Comparison of ENCODE assay signal across 8 mouse cellular contexts in genomic region chr2:35132662-35133055, GRCm38 (mm10). TPM values are rescaled to one million over a fixed set of nuclear protein-coding genes. Genes with fewer than 3 reads are reported as not detected.
DNase-seq lines count a peak whose midpoint lies in the region; ATAC-seq lines count a peak whose summit lies in the region.

No protein-coding gene starts in this region.

- peak overlapping the region; percentile 50 for H3K4me3 ChIP-seq in lung, embryonic 16.5 days (ENCODE audit: low read length)
- H3K4me3 ChIP-seq in embryonic facial prominence, embryonic 14.5 days (ENCODE audit: low read depth, low read length) = peak overlapping the region; percentile 48
- peak overlapping the region; percentile 52 for H3K4me3 ChIP-seq in limb, embryonic 15.5 days
- peak overlapping the region; percentile 39 for H3K4me3 ChIP-seq in stomach, embryonic 14.5 days (ENCODE audit: low read depth, low read length)

- no peaks in the 10 kb centered on the region for H3K27me3 ChIP-seq in lung, embryonic 16.5 days (ENCODE audit: control insufficient read depth, insufficient read depth, low read depth, low read length)
- no peaks in the 10 kb centered on the region for H3K27me3 ChIP-seq in embryonic facial prominence, embryonic 14.5 days (replicated peaks; ENCODE audit: control insufficient read depth, insufficient read depth, low read length)
- H3K27me3 ChIP-seq in limb, embryonic 15.5 days = no peaks in the 10 kb centered on the region
- H3K27me3 ChIP-seq in stomach, embryonic 14.5 days (ENCODE audit: control insufficient read depth, insufficient read depth, low read length) = no peaks in the 10 kb centered on the region

- DNase-seq in lung, postnatal 36 days = no peak
- DNase-seq in embryonic facial prominence, embryonic 14.5 days (ENCODE audit: low spot score) = peak; percentile 14
- DNase-seq in cerebellum, postnatal 36 days = no peak
- no peak for DNase-seq in thymus, postnatal 25 days
- DNase-seq in kidney, adult 9 months = no peak

- peak overlapping the region; percentile 74 for H3K4me2 ChIP-seq in lung, embryonic 16.5 days (ENCODE audit: low read depth, low read length)
- H3K4me2 ChIP-seq in embryonic facial prominence, embryonic 14.5 days (ENCODE audit: low read depth, low read length) = peak overlapping the region; percentile 75
- H3K4me2 ChIP-seq in limb, embryonic 15.5 days = peak overlapping the region; percentile 62
- peak overlapping the region; percentile 58 for H3K4me2 ChIP-seq in stomach, embryonic 14.5 days (replicated peaks; ENCODE audit: low read depth, low read length)

- H3K9ac ChIP-seq in lung, embryonic 16.5 days (ENCODE audit: low read length) = peak overlapping the region; percentile 54
- peak overlapping the region; percentile 52 for H3K9ac ChIP-seq in embryonic facial prominence, embryonic 14.5 days (ENCODE audit: low read depth, low read length)
- H3K9ac ChIP-seq in limb, embryonic 15.5 days = no peak overlapping the region; the same call in 1 of the 2 replicates
- peak overlapping the region; percentile 39 for H3K9ac ChIP-seq in stomach, embryonic 14.5 days (replicated peaks; ENCODE audit: low read depth, low read length)

- peak overlapping the region; percentile 79 for H3K27ac ChIP-seq in lung, embryonic 16.5 days (ENCODE audit: low read length)
- peak overlapping the region; percentile 86 for H3K27ac ChIP-seq in embryonic facial prominence, embryonic 14.5 days (replicated peaks; ENCODE audit: low read depth, low read length)
- peak overlapping the region; percentile 88 for H3K27ac ChIP-seq in limb, embryonic 15.5 days
- peak overlapping the region; percentile 81 for H3K27ac ChIP-seq in stomach, embryonic 14.5 days (ENCODE audit: low read length)

- peaks cover 12% of the 10 kb centered on the region for H3K36me3 ChIP-seq in lung, embryonic 16.5 days (ENCODE audit: control insufficient read depth, insufficient read depth, low read length)
- H3K36me3 ChIP-seq in embryonic facial prominence, embryonic 14.5 days (ENCODE audit: control insufficient read depth, insufficient read depth, low read length) = peaks cover 27% of the 10 kb centered on the region
- peaks cover 39% of the 10 kb centered on the region for H3K36me3 ChIP-seq in limb, embryonic 15.5 days
- H3K36me3 ChIP-seq in stomach, embryonic 14.5 days (ENCODE audit: control insufficient read depth, insufficient read depth, low read length) = peaks cover 11% of the 10 kb centered on the region

- H3K9me3 ChIP-seq in lung, embryonic 16.5 days (ENCODE audit: control insufficient read depth, low read length) = no peaks in the 10 kb centered on the region
- no peaks in the 10 kb centered on the region for H3K9me3 ChIP-seq in embryonic facial prominence, embryonic 14.5 days (ENCODE audit: control insufficient read depth, low read length)
- H3K9me3 ChIP-seq in limb, embryonic 15.5 days = no peaks in the 10 kb centered on the region
- no peaks in the 10 kb centered on the region for H3K9me3 ChIP-seq in stomach, embryonic 14.5 days (ENCODE audit: control insufficient read depth, low read depth, low read length)

- 3% methylated on average over 5 of the region's 5 CpGs for WGBS in lung, embryonic 16.5 days
- 6% methylated on average over 5 of the region's 5 CpGs for WGBS in embryonic facial prominence, embryonic 14.5 days
- 4% methylated on average over 5 of the region's 5 CpGs for WGBS in limb, embryonic 15.5 days
- WGBS in stomach, embryonic 14.5 days = 5% methylated on average over 5 of the region's 5 CpGs

- ATAC-seq in lung, embryonic 16.5 days (ENCODE audit: low read depth) = no peak
- ATAC-seq in embryonic facial prominence, embryonic 14.5 days (ENCODE audit: low read depth) = no peak
- no peak for ATAC-seq in limb, embryonic 15.5 days (ENCODE audit: insufficient number of reproducible peaks, low FRiP score, low TSS enrichment, low read depth)
- no peak for ATAC-seq in stomach, embryonic 14.5 days (ENCODE audit: insufficient number of reproducible peaks, insufficient read depth, low FRiP score, low read depth)

- H3K4me1 ChIP-seq in lung, embryonic 16.5 days (replicated peaks; ENCODE audit: control insufficient read depth, insufficient read depth, low read length) = peaks cover 10% of the 10 kb centered on the region
- H3K4me1 ChIP-seq in embryonic facial prominence, embryonic 14.5 days (ENCODE audit: control insufficient read depth, insufficient read depth, low read length) = peaks cover 2% of the 10 kb centered on the region; the same call in 1 of the 2 replicates
- peaks cover 7% of the 10 kb centered on the region for H3K4me1 ChIP-seq in limb, embryonic 15.5 days
- H3K4me1 ChIP-seq in stomach, embryonic 14.5 days (ENCODE audit: control insufficient read depth, insufficient read depth, low read length) = no peaks in the 10 kb centered on the region

RNA-seq across cellular contexts. Expression of gene Cntrl, which starts 23.4 kb away (rescaled TPM):
- 23.7 and 26.2 TPM in 2 replicates for polyA plus RNA-seq in lung, embryonic 16.5 days (2015; fragmentation: Nextera tagmentation; extraction: Ambion mirVana)
- polyA plus RNA-seq in embryonic facial prominence, embryonic 14.5 days (2014; fragmentation: Nextera tagmentation; extraction: Ambion mirVana) = 21.8 and 23.7 TPM in 2 replicates
- polyA plus RNA-seq in limb, embryonic 15.5 days (2015; fragmentation: Nextera tagmentation; extraction: Ambion mirVana) = 20.1 and 20.3 TPM in 2 replicates
- polyA plus RNA-seq in stomach, embryonic 14.5 days (2014; fragmentation: Nextera tagmentation; extraction: Ambion mirVana) = 31.0 and 34.6 TPM in 2 replicates

RNA-seq across cellular contexts. Expression of gene AI182371, which starts 31.3 kb away (rescaled TPM):
- 0.65 and 1.2 TPM in 2 replicates for polyA plus RNA-seq in lung, embryonic 16.5 days (2015; fragmentation: Nextera tagmentation; extraction: Ambion mirVana)
- 0.46 TPM in 1 of 2 replicates, not detected in the other for polyA plus RNA-seq in embryonic facial prominence, embryonic 14.5 days (2014; fragmentation: Nextera tagmentation; extraction: Ambion mirVana)
- polyA plus RNA-seq in limb, embryonic 15.5 days (2015; fragmentation: Nextera tagmentation; extraction: Ambion mirVana) = 0.24 and 0.68 TPM in 2 replicates
- polyA plus RNA-seq in stomach, embryonic 14.5 days (2014; fragmentation: Nextera tagmentation; extraction: Ambion mirVana) = 0.29 and 0.36 TPM in 2 replicates
